Mouse (Mus musculus) large intestine, adult 2 months (tissue): Measurements from ENCODE around the gene Sgms1. TPM values are rescaled to one million over a fixed set of nuclear protein-coding genes. Genes with fewer than 3 reads are reported as not detected.
"Not testable (repeated sequence)": the region's sequence is repeated elsewhere in the genome, so short reads cannot be mapped to it uniquely, and the experiment has no call there.

Source experiments
- DNase-seq: peaks from one replicate; pipeline ENCODE4 v3.0.0-alpha.2; 2012; ENCODE audit warnings: low read depth, low spot score
- WGBS: fragments of 180-500 bp; shearing (Covaris S2); methylation state at CpG from one replicate; pipeline ENCODE4 v1.1.7; 2018; 5-methylcytosine and 5-hydroxymethylcytosine counted together
- polyA plus RNA-seq: library from polyadenylated mRNA; depleted of rRNA; stranded (reverse); fragments of >200 nt; gene quantifications from 2 replicates; pipeline ENCODE4 v1.2.3, GENCODE M21; 2012

Sgms1 gene
- polyA plus RNA-seq, 1 experiment, result 24.7 TPM

- WGBS, result 94% methylated on average over 17 of the region's 17 CpGs
- DNase-seq, result no peak
Observed at GRCm38 (mm10) chr19:32332779-32333460, 56.6 kb downstream of the Sgms1 start.

DNA sequence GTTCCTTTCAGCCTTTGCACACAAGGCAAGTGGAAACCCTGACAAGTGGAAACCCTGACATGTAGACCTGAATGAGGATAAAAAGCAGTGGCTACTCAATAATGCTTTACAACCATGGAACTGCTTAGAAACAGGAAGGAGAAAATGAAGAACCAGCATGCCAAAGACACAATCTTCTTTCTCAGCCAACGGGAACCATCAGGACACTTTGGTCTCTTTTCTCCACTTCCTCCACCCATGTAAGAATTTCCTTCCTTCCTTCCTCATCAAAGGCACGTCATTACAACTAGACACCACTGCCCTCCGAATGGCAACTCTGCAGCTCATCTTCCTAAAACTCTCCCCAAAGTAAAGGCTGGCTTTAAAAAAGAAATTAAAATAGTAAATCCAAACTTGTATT is 59.3 kb downstream of the Sgms1 start:
- no peak for DNase-seq
- 73% methylated on average over 3 of the region's 3 CpGs for WGBS

- WGBS, result 94% methylated on average over 5 of the region's 5 CpGs
- no peak for DNase-seq
Observed at GRCm38 (mm10) chr19:32329511-32329910, 60.0 kb downstream of the Sgms1 start.

- DNase-seq, result no peak
- WGBS, result 39% methylated on average over 2 of the region's 2 CpGs
Observed at GRCm38 (mm10) chr19:32328089-32328828, 61.3 kb downstream of the Sgms1 start.

DNA sequence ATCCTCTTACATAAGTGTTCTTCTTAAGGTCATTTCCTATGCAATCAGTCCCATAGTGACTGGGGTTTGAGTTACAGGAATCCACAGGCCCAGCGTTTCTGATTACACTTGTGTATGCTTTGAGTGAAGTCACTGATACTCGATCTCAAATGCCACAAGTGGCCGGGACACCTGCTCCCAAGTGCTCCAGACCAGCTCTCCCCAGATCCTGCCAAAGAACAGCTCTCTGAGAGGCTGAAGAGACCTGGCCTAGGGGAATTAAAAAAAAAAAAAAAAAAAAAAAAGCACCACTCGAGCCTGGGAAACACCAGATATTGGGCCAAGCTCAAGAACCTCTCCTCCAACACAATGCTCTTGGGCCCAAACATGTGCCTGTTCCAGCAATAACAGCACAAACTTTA is 62.9 kb downstream of the Sgms1 start:
- WGBS, result 50% methylated on average over 4 of the region's 4 CpGs
- DNase-seq, result no peak

DNA sequence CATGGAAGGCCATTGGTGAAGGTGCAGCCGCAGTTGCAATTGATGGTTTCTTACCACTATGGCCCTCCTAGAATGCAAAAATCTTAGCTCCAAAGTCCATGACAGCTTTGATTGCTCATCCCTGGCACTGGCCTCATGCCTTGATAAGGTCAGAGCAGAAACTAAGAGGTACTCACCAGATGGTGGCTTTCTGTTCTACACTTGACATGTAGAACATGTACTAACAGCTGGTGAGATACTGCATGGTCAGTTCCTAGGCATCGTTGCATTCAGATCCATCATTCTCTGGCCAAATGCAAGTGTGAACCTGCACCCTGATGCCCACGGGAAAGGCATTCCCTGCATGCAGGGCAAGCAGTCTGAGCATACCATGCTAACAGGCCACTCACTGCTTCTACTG is 63.4 kb downstream of the Sgms1 start:
- DNase-seq, result no peak
- 86% methylated on average over 3 of the region's 3 CpGs for WGBS

- 71% methylated on average over 10 of the region's 10 CpGs for WGBS
- DNase-seq, result no peak
Observed at GRCm38 (mm10) chr19:32325100-32325768, 64.3 kb downstream of the Sgms1 start.

DNA sequence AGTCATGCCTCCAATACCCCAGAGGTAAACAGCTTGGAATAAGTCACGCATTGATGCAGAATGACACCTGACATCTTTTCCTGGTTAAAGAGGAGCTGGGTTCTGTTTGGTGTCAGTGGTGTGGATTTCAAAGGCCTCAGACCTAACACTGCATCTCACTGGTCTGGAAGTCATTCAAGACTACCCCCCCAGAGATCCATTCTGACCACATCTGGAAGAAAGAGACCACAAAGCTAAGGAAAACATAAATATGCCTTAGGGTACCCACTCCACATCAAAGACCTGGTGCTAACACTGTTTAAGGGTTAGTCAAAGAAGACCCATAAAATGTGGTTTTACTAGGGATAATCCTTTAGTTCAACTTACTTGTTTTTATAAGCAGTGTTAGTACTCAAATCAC is 65.0 kb downstream of the Sgms1 start:
- 95% methylated on average over 1 of the region's 1 CpGs for WGBS
- DNase-seq, result no peak

GRCm38 (mm10) chr19:32323070-32323469 is 66.4 kb downstream of the Sgms1 start:
- 36% methylated on average over 11 of the region's 11 CpGs for WGBS
- DNase-seq, result no peak

- WGBS, result 13% methylated on average over 3 of the region's 3 CpGs
- DNase-seq, result no peak
Observed at GRCm38 (mm10) chr19:32322429-32323035, 67.0 kb downstream of the Sgms1 start.

GRCm38 (mm10) chr19:32320366-32320666 is 69.2 kb downstream of the Sgms1 start:
- 26% methylated on average over 4 of the region's 4 CpGs for WGBS
- DNase-seq, result peak; percentile 83

- WGBS, result 43% methylated on average over 12 of the region's 12 CpGs
- no peak for DNase-seq
Observed at GRCm38 (mm10) chr19:32319531-32320365, 69.8 kb downstream of the Sgms1 start.

DNA sequence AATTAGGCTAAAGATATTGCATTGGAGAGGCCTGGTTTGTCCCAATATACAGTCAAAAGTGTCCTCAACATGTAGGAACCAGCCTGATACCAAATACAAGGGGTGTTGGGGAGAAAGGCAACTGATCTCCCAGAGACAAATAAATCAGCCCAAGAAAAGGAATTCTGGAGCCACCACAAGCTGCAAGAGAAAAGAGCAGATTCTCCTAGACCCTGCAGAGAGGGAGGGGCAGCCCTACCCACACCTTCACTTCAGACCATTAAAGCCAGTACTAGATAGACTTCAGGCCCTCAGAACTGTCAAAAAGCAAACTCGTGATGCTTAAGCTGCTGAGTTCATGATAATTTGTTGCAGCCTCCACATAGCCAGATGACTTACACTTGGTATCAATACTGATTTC is 70.5 kb downstream of the Sgms1 start:
- 85% methylated on average over 1 of the region's 1 CpGs for WGBS
- DNase-seq, result no peak

GRCm38 (mm10) chr19:32317347-32317746 is 72.2 kb downstream of the Sgms1 start:
- 97% methylated on average over 1 of the region's 1 CpGs for WGBS
- not testable (repeated sequence) for DNase-seq

- 93% methylated on average over 4 of the region's 4 CpGs for WGBS
- DNase-seq, result no peak
Observed at GRCm38 (mm10) chr19:32313304-32313703, 76.2 kb downstream of the Sgms1 start.

- DNase-seq, result no peak
- 95% methylated on average over 5 of the region's 5 CpGs for WGBS
Observed at GRCm38 (mm10) chr19:32311762-32312161, 77.8 kb downstream of the Sgms1 start.

- DNase-seq, result no peak
- WGBS, result 88% methylated on average over 3 of the region's 3 CpGs
Observed at GRCm38 (mm10) chr19:32311063-32311462, 78.5 kb downstream of the Sgms1 start.

- no peak for DNase-seq
- WGBS, result 96% methylated on average over 5 of the region's 5 CpGs
Observed at GRCm38 (mm10) chr19:32310483-32310882, 79.0 kb downstream of the Sgms1 start.

- no peak for DNase-seq
- 60% methylated on average over 3 of the region's 3 CpGs for WGBS
Observed at GRCm38 (mm10) chr19:32309346-32309745, 80.2 kb downstream of the Sgms1 start.

DNA sequence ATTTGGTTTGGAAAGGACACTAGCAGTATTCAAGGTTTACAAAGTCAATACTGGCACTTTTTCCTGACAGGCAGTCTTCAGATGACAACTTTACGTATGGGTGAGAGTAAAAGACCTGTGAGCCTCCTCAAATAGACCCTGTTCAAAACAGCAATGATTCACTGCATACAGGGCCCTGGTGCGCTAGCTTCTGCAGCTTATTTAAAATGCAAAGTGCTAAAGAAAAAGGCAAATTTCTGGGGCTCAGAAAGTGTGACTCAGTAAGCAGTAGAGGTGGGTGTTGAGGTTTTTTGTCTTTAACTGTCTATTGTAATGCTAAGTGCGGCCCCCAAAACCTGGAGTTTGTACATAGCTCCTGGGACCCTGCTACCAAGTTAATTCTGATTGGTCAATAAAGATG is 81.2 kb downstream of the Sgms1 start:
- whole genome bisulfite sequencing, result 84% methylated on average over 3 of the region's 3 CpGs
- no peak for DNase-seq
